Mouse (Mus musculus): ENCODE measurements around the gene Tia1. TPM values are rescaled to one million over a fixed set of nuclear protein-coding genes. Genes with fewer than 3 reads are reported as not detected.

The Tia1 gene
- polyA plus RNA-seq, 1 experiment from 2014 or later, result 326 TPM

GRCm38 (mm10) chr6:86402681-86403607 is 1.1 kb upstream of the Tia1 start:
- H3K27ac ChIP-seq (replicated peaks), result no peak overlapping the region
- H3K4me2 ChIP-seq, result peak overlapping the region; percentile 55
- H3K9me3 ChIP-seq, result no peaks in the 10 kb centered on the region
- H3K9ac ChIP-seq, result peak overlapping the region; percentile 56; the same call in 1 of the 2 replicates
- H3K4me1 ChIP-seq (replicated peaks), result peaks cover 24% of the 10 kb centered on the region
- WGBS, result 40% methylated on average over 12 of the region's 12 CpGs
- no peak for ATAC-seq (ENCODE audit: low read depth)
- peak overlapping the region; percentile 87 for H3K4me3 ChIP-seq
- no peaks in the 10 kb centered on the region for H3K36me3 ChIP-seq
- peaks cover 9% of the 10 kb centered on the region; the same call in 1 of the 2 replicates for H3K27me3 ChIP-seq

- Histone ChIP-seq H3K4me1 (replicated peaks) (peaks cover 31% of the 10 kb centered on the region), H3K9me3 (no peaks in the 10 kb centered on the region), H3K27me3 (peaks cover 5% of the 10 kb centered on the region; the same call in 1 of the 2 replicates), H3K36me3 (no peaks in the 10 kb centered on the region), H3K4me2 (peak overlapping the region; percentile 55), H3K27ac (replicated peaks) (peak overlapping the region; percentile 100), H3K4me3 (peak overlapping the region; percentile 87), H3K9ac (peak overlapping the region; percentile 99)
- peak; percentile 70 for ATAC-seq (ENCODE audit: low read depth)
- under 1% methylated on average over 15 of the region's 15 CpGs for WGBS
Measured at GRCm38 (mm10) chr6:86403728-86404099, 305 bp upstream of the Tia1 start.

GRCm38 (mm10) chr6:86404996-86405395 is 977 bp downstream of the Tia1 start:
- Histone ChIP-seq H3K9ac (peak overlapping the region; percentile 99), H3K4me3 (peak overlapping the region; percentile 87), H3K36me3 (no peaks in the 10 kb centered on the region), H3K4me1 (replicated peaks) (peaks cover 43% of the 10 kb centered on the region), H3K9me3 (no peaks in the 10 kb centered on the region), H3K27ac (replicated peaks) (peak overlapping the region; percentile 100), H3K4me2 (peak overlapping the region; percentile 83), H3K27me3 (no peaks in the 10 kb centered on the region)
- no peak for ATAC-seq (ENCODE audit: low read depth)
- under 1% methylated on average over 11 of the region's 11 CpGs for WGBS

GRCm38 (mm10) chr6:86406306-86406705 is 2.3 kb downstream of the Tia1 start:
- Histone ChIP-seq H3K4me2 (peak overlapping the region; percentile 83), H3K4me1 (replicated peaks) (peaks cover 52% of the 10 kb centered on the region), H3K27ac (replicated peaks) (no peak overlapping the region), H3K9me3 (no peaks in the 10 kb centered on the region), H3K27me3 (no peaks in the 10 kb centered on the region), H3K36me3 (no peaks in the 10 kb centered on the region), H3K4me3 (peak overlapping the region; percentile 87), H3K9ac (peak overlapping the region; percentile 64)
- ATAC-seq (ENCODE audit: low read depth), result no peak

GRCm38 (mm10) chr6:86418711-86419110 is 14.7 kb downstream of the Tia1 start:
- Histone ChIP-seq H3K27me3 (no peaks in the 10 kb centered on the region), H3K4me1 (replicated peaks) (no peaks in the 10 kb centered on the region), H3K9ac (no peak overlapping the region), H3K27ac (replicated peaks) (no peak overlapping the region), H3K9me3 (no peaks in the 10 kb centered on the region), H3K36me3 (peaks cover 87% of the 10 kb centered on the region), H3K4me2 (no peak overlapping the region), H3K4me3 (no peak overlapping the region)
- no peak for ATAC-seq (ENCODE audit: low read depth)
- 92% methylated on average over 6 of the region's 6 CpGs for WGBS

- no peak for ATAC-seq (ENCODE audit: low read depth)
- H3K4me2 ChIP-seq, result no peak overlapping the region
- WGBS, result 93% methylated on average over 3 of the region's 3 CpGs
Measured at GRCm38 (mm10) chr6:86419239-86419638, 15.2 kb downstream of the Tia1 start.

GRCm38 (mm10) chr6:86420491-86420890 is 16.5 kb downstream of the Tia1 start:
- WGBS, result 79% methylated on average over 6 of the region's 6 CpGs
- Histone ChIP-seq H3K4me2 (no peak overlapping the region), H3K9me3 (no peaks in the 10 kb centered on the region), H3K4me3 (no peak overlapping the region), H3K9ac (no peak overlapping the region), H3K4me1 (replicated peaks) (no peaks in the 10 kb centered on the region), H3K27me3 (no peaks in the 10 kb centered on the region), H3K36me3 (peaks cover 86% of the 10 kb centered on the region), H3K27ac (replicated peaks) (no peak overlapping the region)
- ATAC-seq (ENCODE audit: low read depth), result no peak

More at GRCm38 (mm10) chr6:86419239-86419638, 15.2 kb downstream of the Tia1 start:
- Histone ChIP-seq H3K9me3 (no peaks in the 10 kb centered on the region), H3K27me3 (no peaks in the 10 kb centered on the region), H3K9ac (no peak overlapping the region), H3K27ac (replicated peaks) (no peak overlapping the region), H3K4me3 (no peak overlapping the region), H3K36me3 (peaks cover 85% of the 10 kb centered on the region), H3K4me1 (replicated peaks) (no peaks in the 10 kb centered on the region)

- ATAC-seq (ENCODE audit: low read depth), result no peak
- no peaks in the 10 kb centered on the region for H3K4me1 ChIP-seq (replicated peaks)
- H3K4me3 ChIP-seq, result no peak within 1 kb of the TSS
- no peak within 1 kb of the TSS for H3K9ac ChIP-seq
- peaks cover 85% of the 10 kb centered on the region for H3K36me3 ChIP-seq
- no peaks in the 10 kb centered on the region for H3K9me3 ChIP-seq
- WGBS, result 100% methylated on average over 1 of the region's 1 CpGs
- H3K27me3 ChIP-seq, result no peaks in the 10 kb centered on the region
- H3K4me2 ChIP-seq, result no peak within 1 kb of the TSS
- H3K27ac ChIP-seq (replicated peaks), result no peak within 1 kb of the TSS
Measured at GRCm38 (mm10) chr6:86426358-86426757, 22.3 kb downstream of the Tia1 start, which contains the start of gene Gm44790. Gene Gm44790, plus strand, starts transcription at chr6:86426658.

- H3K9me3 ChIP-seq, result no peaks in the 10 kb centered on the region
- peaks cover 92% of the 10 kb centered on the region for H3K36me3 ChIP-seq
- no peaks in the 10 kb centered on the region for H3K27me3 ChIP-seq
- no peaks in the 10 kb centered on the region for H3K4me1 ChIP-seq (replicated peaks)
- no peak overlapping the region for H3K4me3 ChIP-seq
- H3K27ac ChIP-seq (replicated peaks), result no peak overlapping the region
- ATAC-seq (ENCODE audit: low read depth), result no peak
- WGBS, result 94% methylated on average over 3 of the region's 3 CpGs
- no peak overlapping the region for H3K4me2 ChIP-seq
- H3K9ac ChIP-seq, result no peak overlapping the region
Measured at GRCm38 (mm10) chr6:86431531-86431930, 27.5 kb downstream of the Tia1 start.

- Histone ChIP-seq H3K27me3 (no peaks in the 10 kb centered on the region), H3K4me3 (no peak overlapping the region), H3K9ac (no peak overlapping the region), H3K36me3 (peaks cover 73% of the 10 kb centered on the region), H3K27ac (replicated peaks) (no peak overlapping the region), H3K4me1 (replicated peaks) (peaks cover 8% of the 10 kb centered on the region), H3K9me3 (no peaks in the 10 kb centered on the region), H3K4me2 (no peak overlapping the region)
- ATAC-seq (ENCODE audit: low read depth), result no peak
- 88% methylated on average over 1 of the region's 1 CpGs for WGBS
Measured at GRCm38 (mm10) chr6:86433696-86434095, 29.7 kb downstream of the Tia1 start.

GRCm38 (mm10) chr6:86437711-86438110 is 33.7 kb downstream of the Tia1 start:
- peak; percentile 44; the same call in 1 of the 2 replicates for ATAC-seq (ENCODE audit: low read depth)
- peaks cover 19% of the 10 kb centered on the region for H3K4me1 ChIP-seq (replicated peaks)
- 3% methylated on average over 14 of the region's 14 CpGs for WGBS

GRCm38 (mm10) chr6:86438272-86439118 is 34.5 kb downstream of the Tia1 start, which contains the start of gene C87436:
Gene C87436, plus strand, starts transcription at chr6:86438374.
- Histone ChIP-seq H3K9ac (peak within 1 kb of the TSS; percentile 87), H3K4me1 (replicated peaks) (peaks cover 19% of the 10 kb centered on the region), H3K4me2 (peak within 1 kb of the TSS; percentile 78), H3K27me3 (no peaks in the 10 kb centered on the region), H3K4me3 (peak within 1 kb of the TSS; percentile 84), H3K36me3 (peaks cover 36% of the 10 kb centered on the region), H3K27ac (replicated peaks) (peak within 1 kb of the TSS; percentile 91), H3K9me3 (no peaks in the 10 kb centered on the region)
- ATAC-seq (ENCODE audit: low read depth), result peak; percentile 97
- under 1% methylated on average over 59 of the region's 59 CpGs for WGBS

More at GRCm38 (mm10) chr6:86437711-86438110, 33.7 kb downstream of the Tia1 start:
- Histone ChIP-seq H3K9ac (peak overlapping the region; percentile 87), H3K4me2 (peak overlapping the region; percentile 78), H3K4me3 (peak overlapping the region; percentile 84), H3K27me3 (no peaks in the 10 kb centered on the region), H3K27ac (replicated peaks) (peak overlapping the region; percentile 91), H3K9me3 (no peaks in the 10 kb centered on the region), H3K36me3 (peaks cover 41% of the 10 kb centered on the region)

Measured in neural tube, embryonic 13.5 days (tissue).